Mouse (Mus musculus) lung, embryonic 15.5 days (tissue): ENCODE measurements around the gene Trappc13. TPM values are rescaled to one million over a fixed set of nuclear protein-coding genes. Genes with fewer than 3 reads are reported as not detected.
A peak's percentile ranks its signal among the peaks of the same experiment; 100 is the strongest.

Source experiments
- ATAC-seq: fragments of 200-750 bp; cut with Nextera tagmentation; 2 replicates; pipeline ENCODE4 v1.8.0; 2017; ENCODE audit warnings: moderate number of reproducible peaks, borderline replicate concordance; ENCODE audit not compliant: low FRiP score, low TSS enrichment; ENCODE audit errors: extremely low read depth
- H3K27ac ChIP-seq: fragments of 300-500 bp; sonication (generic); 2 replicates; pipeline ENCODE4 v1.5.1; 2015; ENCODE audit warnings: moderate library complexity, mild to moderate bottlenecking, inconsistent platforms
- H3K27me3 ChIP-seq: fragments of 300-500 bp; sonication (generic); 2 replicates; pipeline ENCODE4 v1.6.1; 2015; ENCODE audit warnings: inconsistent platforms
- H3K36me3 ChIP-seq: fragments of 300-500 bp; sonication (generic); 2 replicates; pipeline ENCODE4 v1.6.1; 2015; ENCODE audit warnings: inconsistent platforms
- H3K4me1 ChIP-seq: fragments of 300-500 bp; sonication (generic); 2 replicates; pipeline ENCODE4 v1.6.1; 2015; ENCODE audit warnings: inconsistent platforms
- H3K4me2 ChIP-seq: fragments of 300-500 bp; sonication (generic); 2 replicates; pipeline ENCODE4 v1.6.1; 2015; ENCODE audit warnings: inconsistent platforms, mild to moderate bottlenecking, moderate library complexity
- H3K4me3 ChIP-seq: fragments of 300-500 bp; sonication (generic); 2 replicates; pipeline ENCODE4 v1.5.1; 2015; ENCODE audit warnings: mild to moderate bottlenecking, inconsistent platforms
- H3K9ac ChIP-seq: fragments of 300-500 bp; sonication (generic); 2 replicates; pipeline ENCODE4 v1.6.1; 2015; ENCODE audit warnings: inconsistent platforms
- H3K9me3 ChIP-seq: fragments of 300-500 bp; sonication (generic); 2 replicates; pipeline ENCODE4 v1.6.1; 2016; ENCODE audit warnings: inconsistent platforms
- WGBS: fragments of 180-500 bp; shearing (Covaris S2); methylation state at CpG from one replicate; pipeline ENCODE4 v1.1.7; 2015; 5-methylcytosine and 5-hydroxymethylcytosine counted together
- polyA plus RNA-seq: library from polyadenylated mRNA; unstranded; fragments of >200 nt; fragmentation: Nextera tagmentation; extraction: Ambion mirVana; gene quantifications from 2 replicates; pipeline ENCODE4 v1.2.1, GENCODE M21; 2015

Gene Trappc13
- polyA plus RNA-seq, 1 experiment from 2014 or later: 63.8 TPM

DNA sequence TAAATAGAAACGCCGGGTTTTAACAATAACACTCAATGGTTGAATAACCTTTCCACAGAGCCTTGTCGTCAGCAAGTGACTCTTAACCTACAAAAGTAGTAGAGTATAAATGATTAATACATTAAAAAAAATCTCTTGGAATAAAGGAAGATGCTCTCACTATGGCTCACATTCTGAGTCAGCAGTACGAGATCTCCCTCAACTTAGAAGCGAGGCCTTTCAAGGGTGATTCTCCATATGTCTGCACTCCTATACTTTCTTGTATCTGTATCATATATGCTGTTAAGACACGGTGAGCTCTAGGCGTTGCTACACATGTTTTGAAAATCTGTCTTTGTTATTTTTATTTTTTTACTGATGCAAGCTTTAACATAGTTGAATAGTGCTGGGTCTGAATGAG lies 67.7 kb downstream of the Trappc13 start:
- H3K9ac ChIP-seq: peak overlapping the region; percentile 60; the same call in 1 of the 2 replicates
- WGBS: 39% methylated on average over 7 of the region's 7 CpGs
- H3K4me3 ChIP-seq: peak overlapping the region; percentile 79
- no peaks in the 10 kb centered on the region for H3K27me3 ChIP-seq
- peak overlapping the region; percentile 92 for H3K4me2 ChIP-seq
- H3K36me3 ChIP-seq: no peaks in the 10 kb centered on the region
- H3K9me3 ChIP-seq: no peaks in the 10 kb centered on the region
- H3K27ac ChIP-seq: no peak overlapping the region
- H3K4me1 ChIP-seq: peaks cover 20% of the 10 kb centered on the region
- ATAC-seq: no peak

DNA sequence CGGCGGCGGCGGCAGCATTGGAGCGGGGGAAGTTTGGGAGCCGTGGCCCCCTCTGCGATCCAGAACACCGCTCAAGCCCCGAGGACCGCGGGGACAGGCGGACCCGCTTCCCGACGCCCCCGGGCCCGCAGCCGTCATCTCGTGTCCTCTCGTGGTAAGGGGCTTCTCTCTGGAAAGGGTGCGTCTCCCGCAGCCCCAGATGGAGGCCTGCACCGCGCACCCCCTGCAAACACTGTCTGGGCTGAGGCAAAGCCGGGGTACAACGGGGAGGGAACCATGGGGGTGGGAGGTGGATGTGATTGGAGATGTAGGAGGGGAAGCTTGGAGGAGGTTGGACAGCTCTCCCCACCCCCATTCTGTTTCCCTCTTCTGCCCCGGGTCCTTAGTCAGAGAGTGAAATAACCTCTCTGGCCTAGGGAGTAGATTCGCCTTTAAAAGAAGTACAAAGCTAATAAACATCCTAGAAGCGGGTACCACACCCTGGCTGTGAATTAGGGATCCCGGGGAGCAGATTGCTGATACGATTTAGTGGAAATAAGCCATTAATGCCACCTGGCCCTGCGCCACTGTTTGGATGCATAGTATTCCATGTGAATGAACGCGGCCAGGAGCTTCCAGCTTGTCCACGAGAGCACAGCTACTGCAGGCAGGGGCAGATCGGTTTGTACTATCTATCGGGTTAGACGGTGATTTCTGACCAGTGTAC lies 68.3 kb downstream of the Trappc13 start:
- Histone ChIP-seq H3K27ac (0 out of 2 replicates have a peak overlapping the region, but pooled peaks have one; percentile 20), H3K27me3 (no peaks in the 10 kb centered on the region), H3K9ac (peak overlapping the region; percentile 60), H3K9me3 (no peaks in the 10 kb centered on the region), H3K36me3 (no peaks in the 10 kb centered on the region), H3K4me3 (peak overlapping the region; percentile 79), H3K4me1 (peaks cover 20% of the 10 kb centered on the region), H3K4me2 (peak overlapping the region; percentile 92)
- peak; percentile 83 for ATAC-seq
- under 1% methylated on average over 37 of the region's 38 CpGs for WGBS

GRCm38 (mm10) chr13:104109288-104109815 lies 68.9 kb downstream of the Trappc13 start, which contains the start of the genes Nln and Sgtb:
Gene Nln, minus strand, starts transcription at chr13:104109614.
Gene Sgtb, plus strand, starts transcription at chr13:104109741.
- Histone ChIP-seq H3K9me3 (no peaks in the 10 kb centered on the region), H3K27ac (peak within 1 kb of the TSS; percentile 63), H3K4me1 (peaks cover 20% of the 10 kb centered on the region), H3K27me3 (no peaks in the 10 kb centered on the region), H3K9ac (peak within 1 kb of the TSS; percentile 61), H3K4me3 (peak within 1 kb of the TSS; percentile 79), H3K36me3 (no peaks in the 10 kb centered on the region), H3K4me2 (peak within 1 kb of the TSS; percentile 92)
- ATAC-seq: peak; percentile 98
- 1% methylated on average over 32 of the region's 44 CpGs for WGBS

DNA sequence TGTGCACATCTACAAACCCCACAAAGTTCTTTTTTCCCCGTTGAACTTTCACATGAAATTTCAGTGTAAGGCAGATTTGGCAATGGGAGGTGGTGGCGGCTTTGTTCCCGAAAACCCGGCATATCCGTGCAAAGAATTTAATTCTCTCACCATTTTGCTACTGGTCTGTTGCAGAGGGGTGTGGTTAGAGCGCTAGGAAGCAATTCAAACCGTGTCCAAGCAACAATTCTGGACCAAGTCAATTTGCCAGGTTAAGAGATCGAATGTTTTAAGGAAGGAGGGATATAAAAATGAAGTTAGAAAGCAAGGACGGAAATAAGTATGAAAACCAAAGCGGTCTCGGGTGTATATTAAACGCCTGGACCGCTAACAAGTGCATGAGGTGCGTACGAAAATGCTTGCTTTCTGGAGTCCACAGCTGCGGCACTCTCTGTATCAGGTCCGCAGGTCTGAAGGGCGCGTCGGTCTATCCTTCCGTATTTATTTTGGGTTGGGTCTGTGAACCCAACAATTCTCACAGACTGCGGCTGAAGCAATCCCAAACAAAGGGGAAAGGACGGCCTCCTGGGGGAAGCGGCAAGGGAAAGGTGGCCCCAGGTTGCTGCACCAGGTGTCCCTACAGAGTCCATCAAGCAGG lies 69.5 kb downstream of the Trappc13 start:
- Histone ChIP-seq H3K9ac (peak overlapping the region; percentile 61), H3K4me3 (peak overlapping the region; percentile 79), H3K27me3 (no peaks in the 10 kb centered on the region), H3K4me2 (peak overlapping the region; percentile 92), H3K4me1 (peaks cover 20% of the 10 kb centered on the region), H3K27ac (peak overlapping the region; percentile 63; the same call in 1 of the 2 replicates), H3K9me3 (no peaks in the 10 kb centered on the region), H3K36me3 (no peaks in the 10 kb centered on the region)
- 1% methylated on average over 24 of the region's 24 CpGs for WGBS
- peak; percentile 8; the same call in 1 of the 2 replicates for ATAC-seq

- Histone ChIP-seq H3K9me3 (no peaks in the 10 kb centered on the region), H3K9ac (no peak overlapping the region), H3K4me2 (no peak overlapping the region), H3K27ac (no peak overlapping the region), H3K27me3 (no peaks in the 10 kb centered on the region), H3K4me1 (peaks cover 11% of the 10 kb centered on the region; the same call in 1 of the 2 replicates), H3K36me3 (no peaks in the 10 kb centered on the region), H3K4me3 (no peak overlapping the region)
- 88% methylated on average over 5 of the region's 5 CpGs for WGBS
- ATAC-seq: no peak
Measured at GRCm38 (mm10) chr13:104101606-104102235, 76.5 kb downstream of the Trappc13 start.

DNA sequence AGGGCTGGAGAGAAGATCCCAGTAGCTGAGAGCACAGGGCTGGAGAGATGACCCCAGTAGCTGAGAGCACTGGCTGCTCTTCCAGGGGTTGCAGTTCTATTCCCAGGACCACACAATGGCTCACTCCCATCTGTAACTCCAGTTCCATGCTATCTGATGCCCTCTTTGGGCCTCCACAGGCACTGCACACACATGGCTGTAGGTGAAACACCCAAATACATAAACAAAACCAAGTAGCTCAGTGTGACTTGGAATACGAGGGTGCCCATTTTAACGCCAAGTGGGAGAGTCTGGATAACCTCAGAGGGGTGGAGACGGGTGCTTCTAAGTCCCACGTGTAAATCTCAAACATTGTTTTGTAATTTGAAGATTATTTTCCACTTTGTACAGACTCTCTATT lies 77.9 kb downstream of the Trappc13 start:
- WGBS: 84% methylated on average over 4 of the region's 4 CpGs
- H3K36me3 ChIP-seq: no peaks in the 10 kb centered on the region
- no peak overlapping the region for H3K4me2 ChIP-seq
- no peaks in the 10 kb centered on the region for H3K27me3 ChIP-seq
- no peak for ATAC-seq
- H3K4me3 ChIP-seq: no peak overlapping the region
- H3K4me1 ChIP-seq: peaks cover 21% of the 10 kb centered on the region; the same call in 1 of the 2 replicates
- H3K27ac ChIP-seq: no peak overlapping the region
- H3K9ac ChIP-seq: no peak overlapping the region
- H3K9me3 ChIP-seq: no peaks in the 10 kb centered on the region

DNA sequence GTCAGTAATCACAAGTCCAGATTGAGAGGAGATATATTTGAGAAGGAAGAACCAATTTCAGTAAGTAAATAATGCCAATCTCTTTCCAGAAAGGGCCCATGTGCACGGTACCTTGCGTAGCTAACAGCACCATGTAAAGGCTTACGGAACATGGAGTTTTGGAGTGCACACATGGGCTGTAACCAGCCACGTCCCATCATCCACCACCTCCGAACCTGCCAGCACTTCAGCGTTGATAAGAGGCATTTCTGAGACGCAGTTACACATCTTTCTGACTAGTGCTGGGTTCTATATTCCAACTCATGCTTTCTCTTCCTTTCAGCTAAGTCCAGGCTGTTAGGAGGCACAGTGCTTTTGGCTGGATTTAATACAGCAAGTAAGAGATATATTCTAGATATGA lies 81.1 kb downstream of the Trappc13 start:
- ATAC-seq: no peak
- Histone ChIP-seq H3K4me3 (no peak overlapping the region), H3K9ac (no peak overlapping the region), H3K9me3 (no peaks in the 10 kb centered on the region), H3K4me2 (no peak overlapping the region), H3K27me3 (no peaks in the 10 kb centered on the region), H3K4me1 (peaks cover 28% of the 10 kb centered on the region), H3K36me3 (no peaks in the 10 kb centered on the region), H3K27ac (no peak overlapping the region)
- 48% methylated on average over 7 of the region's 7 CpGs for whole genome bisulfite sequencing

- no peaks in the 10 kb centered on the region for H3K9me3 ChIP-seq
- H3K27ac ChIP-seq: no peak overlapping the region
- 35% methylated on average over 7 of the region's 7 CpGs for WGBS
Measured at GRCm38 (mm10) chr13:104095955-104096354, 82.3 kb downstream of the Trappc13 start.

GRCm38 (mm10) chr13:104094531-104095385 lies 83.5 kb downstream of the Trappc13 start:
- no peaks in the 10 kb centered on the region for H3K36me3 ChIP-seq
- H3K27ac ChIP-seq: no peak overlapping the region
- H3K27me3 ChIP-seq: no peaks in the 10 kb centered on the region
- no peak overlapping the region for H3K9ac ChIP-seq
- no peaks in the 10 kb centered on the region for H3K9me3 ChIP-seq
- 72% methylated on average over 11 of the region's 11 CpGs for WGBS
- no peak overlapping the region for H3K4me3 ChIP-seq
- H3K4me1 ChIP-seq: peaks cover 28% of the 10 kb centered on the region
- H3K4me2 ChIP-seq: no peak overlapping the region
- ATAC-seq: peak; percentile 52; the same call in 1 of the 2 replicates

More at GRCm38 (mm10) chr13:104095955-104096354, 82.3 kb downstream of the Trappc13 start:
- Histone ChIP-seq H3K27me3 (no peaks in the 10 kb centered on the region), H3K4me2 (no peak overlapping the region), H3K4me1 (peaks cover 28% of the 10 kb centered on the region), H3K4me3 (no peak overlapping the region), H3K36me3 (no peaks in the 10 kb centered on the region), H3K9ac (no peak overlapping the region)
- ATAC-seq: peak; percentile 66; the same call in 1 of the 2 replicates
